Mouse (Mus musculus): ENCODE data around the gene Mospd3.

GRCm38 (mm10) chr5:137570181-137570580 is 30.7 kb downstream of the Mospd3 start:
- TF ChIP-seq ZNF384 (IDR thresholded peaks at IDR 0.05; ENCODE audit: low read depth, low read length) (no peak), MAFK (IDR thresholded peaks at IDR 0.05; ENCODE audit: insufficient read depth, low read depth, low read length) (no peak), HCFC1 (IDR thresholded peaks at IDR 0.05; ENCODE audit: borderline replicate concordance, insufficient read depth, low read length) (no peak), CHD2 (IDR thresholded peaks at IDR 0.05; ENCODE audit: low read depth, low read length) (no peak)

All from ES-E14 (cell line).